In the genomic region with DNA sequence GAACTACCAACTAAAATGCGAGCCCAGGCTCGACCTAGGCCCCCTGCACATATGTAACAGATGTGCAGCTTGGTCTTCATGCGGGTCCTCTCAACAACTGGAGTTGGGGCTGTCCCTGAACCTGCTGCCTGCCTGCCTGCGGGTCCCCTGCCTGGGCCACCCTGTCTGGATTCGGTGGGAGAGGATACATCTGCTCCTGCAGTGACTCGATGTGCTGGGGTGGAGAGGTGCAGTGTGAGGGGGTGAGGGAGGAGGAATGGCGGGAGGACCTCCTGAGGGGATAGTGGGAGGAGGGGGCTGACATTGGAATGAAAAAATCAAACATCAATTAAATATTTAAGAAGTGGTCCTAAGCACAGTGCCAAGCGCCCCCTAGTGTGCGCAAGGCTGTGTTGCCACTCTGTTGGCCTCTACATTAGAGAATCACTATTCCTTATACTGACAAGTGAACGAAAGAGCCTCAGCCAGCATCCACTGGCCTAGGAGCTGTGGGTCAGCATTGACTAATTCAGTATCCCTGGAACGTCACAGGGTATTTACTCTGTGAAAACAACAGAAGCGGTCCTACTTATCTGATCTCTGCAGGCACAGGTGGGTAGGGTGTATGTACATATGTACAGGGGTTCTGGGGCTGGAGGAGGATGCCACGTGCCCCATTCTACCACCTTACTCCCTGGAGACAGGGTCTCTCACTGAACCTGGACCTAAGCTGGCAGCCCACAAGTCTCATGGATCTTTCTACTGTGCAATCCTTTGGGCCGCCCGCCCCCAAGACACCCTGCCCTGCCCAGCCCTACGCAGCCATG, we compare ENCODE assay signal across 8 mouse cellular contexts. TPM values are rescaled to one million over a fixed set of nuclear protein-coding genes. Genes with fewer than 3 reads are reported as not detected.
A peak's percentile ranks its signal among the peaks of the same experiment; 100 is the strongest.
DNase-seq lines count a peak whose midpoint lies in the region; ATAC-seq and TF ChIP-seq lines count a peak whose summit lies in the region.
"Had no signal": no experiment of that assay in that cellular context is flagged by ENCODE, and none has a peak within 500 bp of the region (broad histone marks: within the 10 kb centered on the region; RNA-seq: fewer than 3 reads in every experiment).

No protein-coding gene starts in this region.

- H3K4me1 ChIP-seq in G1E (ENCODE audit: insufficient read depth, low read depth, low read length), result peaks cover 4% of the 10 kb centered on the region; the same call in 1 of the 2 replicates
- no peaks in the 10 kb centered on the region for H3K4me1 ChIP-seq in hindbrain, embryonic 14.5 days (replicated peaks; ENCODE audit: control insufficient read depth, insufficient read depth, low read length)

- ATAC-seq in G1E (ENCODE audit: extremely low read depth, insufficient number of reproducible peaks, low FRiP score, poor library complexity, severe bottlenecking), result peak; percentile 38
- no peak for ATAC-seq in hindbrain, embryonic 14.5 days (ENCODE audit: low FRiP score)

- peak; percentile 90 for TF ChIP-seq CTCF in left cerebral cortex, adult 2 months (IDR thresholded peaks at IDR 0.05)
- peak; percentile 84; the same call in 1 of the 2 replicates for TF ChIP-seq CTCF in G1E (IDR thresholded peaks at IDR 0.05; ENCODE audit: low read depth, low read length)

- peak; percentile 38 to 45 for DNase-seq in left cerebral cortex, adult 2 months (ENCODE audit: extremely low spot score in 1 of 2, low spot score in 2 of 2)
- no peak for DNase-seq in left cerebral cortex, adult 9 months (ENCODE audit: low spot score in 2 of 2)
- DNase-seq in G1E (ENCODE audit: low spot score), result peak; percentile 56
- peak; percentile 78 to 82 for DNase-seq in cerebellum, postnatal 10 days
- peak; percentile 73 for DNase-seq in hindbrain, embryonic 14.5 days (ENCODE audit: low spot score)
- peak; percentile 28 for DNase-seq in lung, postnatal 25 days (ENCODE audit: low spot score)
- peak; percentile 69 for DNase-seq in testis, postnatal 10 days (ENCODE audit: low spot score)

- peaks cover 2% of the 10 kb centered on the region for H3K36me3 ChIP-seq in G1E (replicated peaks)
- peaks cover 73% of the 10 kb centered on the region for H3K36me3 ChIP-seq in hindbrain, embryonic 14.5 days (replicated peaks; ENCODE audit: control insufficient read depth, insufficient read depth)

- H3K9me3 ChIP-seq in G1E (replicated peaks), result no peaks in the 10 kb centered on the region
- no peaks in the 10 kb centered on the region for H3K9me3 ChIP-seq in hindbrain, embryonic 14.5 days (ENCODE audit: control insufficient read depth, low read length)

- intact Hi-C loops in left cerebral cortex, adult 2 months (cut with DNase I), result loop anchor here (1.0 to 10.0 kb wide), 2 partner anchors 144 to 240 kb away; partner anchors contain the start of gene Gm4869

- no peak overlapping the region for H3K27ac ChIP-seq in left cerebral cortex, adult 2 months
- H3K27ac ChIP-seq in hindbrain, embryonic 14.5 days, result no peak overlapping the region
- H3K27ac ChIP-seq: macrophage had no signal

- H3K4me3 ChIP-seq in left cerebral cortex, adult 2 months, result no peak overlapping the region
- no peak overlapping the region for H3K4me3 ChIP-seq in G1E (ENCODE audit: low read depth, low read length)
- no peak overlapping the region for H3K4me3 ChIP-seq in hindbrain, embryonic 14.5 days (replicated peaks; ENCODE audit: low read length)

- WGBS in hindbrain, embryonic 14.5 days, result 64% methylated on average over 16 of the region's 16 CpGs

- H3K9ac ChIP-seq in hindbrain, embryonic 14.5 days, result no peak overlapping the region

- H3K27me3 ChIP-seq in G1E (ENCODE audit: insufficient read depth, low read length), result peaks cover 17% of the 10 kb centered on the region
- no peaks in the 10 kb centered on the region for H3K27me3 ChIP-seq in hindbrain, embryonic 14.5 days (ENCODE audit: control insufficient read depth, insufficient read depth, low read length)

- no peak overlapping the region for H3K4me2 ChIP-seq in hindbrain, embryonic 14.5 days (replicated peaks)

RNA-seq across cellular contexts. Expression of gene Iqce, which starts 17.6 kb away (rescaled TPM):
- 10 to 100 TPM; 56.2 to 65.9 TPM for total RNA-seq in left cerebral cortex, adult 2 months (2021)
- 8.2 and 8.7 TPM in 2 replicates for total RNA-seq in G1E (2014; fragmentation: Nextera tagmentation)
- total RNA-seq in G1E (2017), result 6.3 and 7.6 TPM in 2 replicates
- 2.7 and 3.0 TPM in 2 replicates for polyA plus RNA-seq in G1E (2012)
- 20.3 and 22.5 TPM in 2 replicates for polyA plus RNA-seq in hindbrain, embryonic 14.5 days (2014; fragmentation: Nextera tagmentation; extraction: Ambion mirVana)

RNA-seq across cellular contexts. Expression of gene Brat1, which starts 20.3 kb away (rescaled TPM):
- 10 to 100 TPM; 19.8 to 21.3 TPM for total RNA-seq in left cerebral cortex, adult 2 months (2021)
- 11.1 and 12.2 TPM in 2 replicates for total RNA-seq in G1E (2014; fragmentation: Nextera tagmentation)
- total RNA-seq in G1E (2017), result 9.5 and 10.9 TPM in 2 replicates
- 25.7 and 25.9 TPM in 2 replicates for polyA plus RNA-seq in G1E (2012)
- 19.1 and 19.8 TPM in 2 replicates for polyA plus RNA-seq in hindbrain, embryonic 14.5 days (2014; fragmentation: Nextera tagmentation; extraction: Ambion mirVana)

RNA-seq across cellular contexts. Expression of gene Ttyh3, which starts 35.7 kb away (rescaled TPM):
- total RNA-seq in left cerebral cortex, adult 2 months (2021), result 100 to 1,000 TPM; 244 to 247 TPM
- 68.7 and 71.0 TPM in 2 replicates for total RNA-seq in G1E (2014; fragmentation: Nextera tagmentation)
- total RNA-seq in G1E (2017), result 8.0 and 9.8 TPM in 2 replicates
- polyA plus RNA-seq in G1E (2012), result 99.4 and 100 TPM in 2 replicates
- 95.0 and 98.9 TPM in 2 replicates for polyA plus RNA-seq in hindbrain, embryonic 14.5 days (2014; fragmentation: Nextera tagmentation; extraction: Ambion mirVana)

RNA-seq across cellular contexts. Expression of gene Amz1, which starts 39.4 kb away (rescaled TPM):
- 10 to 100 TPM; 16.2 to 20.2 TPM for total RNA-seq in left cerebral cortex, adult 2 months (2021)
- not detected in 2 replicates for total RNA-seq in G1E (2014; fragmentation: Nextera tagmentation)
- 0.12 and 1.4 TPM in 2 replicates for total RNA-seq in G1E (2017)
- 0.37 and 0.40 TPM in 2 replicates for polyA plus RNA-seq in G1E (2012)
- 3.7 and 3.9 TPM in 2 replicates for polyA plus RNA-seq in hindbrain, embryonic 14.5 days (2014; fragmentation: Nextera tagmentation; extraction: Ambion mirVana)

Comparison
In these comparisons a context has a peak if more than half of its experiments do, and no peak if none do; other contexts are left out.
1. DNase-seq: peak in left cerebral cortex, adult 2 months (2 of 2), G1E (single experiment), cerebellum, postnatal 10 days (2 of 2), hindbrain, embryonic 14.5 days (single experiment), lung, postnatal 25 days (single experiment) and testis, postnatal 10 days (single experiment); none in left cerebral cortex, adult 9 months (0 of 2).
2. RNA of gene Iqce, which starts 17.6 kb away (total RNA-seq): 56.2 to 65.9 TPM in left cerebral cortex, adult 2 months; 6.3 to 8.7 TPM in G1E; every median in the first group is over 4 times any median in the second.